Mouse (Mus musculus): ENCODE data around the gene Prkar2a. TPM values are rescaled to one million over a fixed set of nuclear protein-coding genes. Genes with fewer than 3 reads are reported as not detected.

The Prkar2a gene
- polyA plus RNA-seq, 1 experiment from 2014 or later: 68.1 TPM

GRCm38 (mm10) chr9:108787080-108787479 lies 98.0 kb downstream of the Prkar2a start:
- ATAC-seq (ENCODE audit: low FRiP score, low TSS enrichment) (no peak), DNase-seq (no peak)
- Histone ChIP-seq H3K4me2 (ENCODE audit: low read length) (peak overlapping the region; percentile 96), H3K36me3 (ENCODE audit: control insufficient read depth, insufficient read depth, low read length) (peaks cover 6% of the 10 kb centered on the region; the same call in 1 of the 2 replicates), H3K9ac (replicated peaks; ENCODE audit: low read length) (0 out of 2 replicates have a peak overlapping the region, but pooled peaks have one; percentile 7), H3K9me3 (ENCODE audit: control insufficient read depth, low read length) (no peaks in the 10 kb centered on the region), H3K4me3 (replicated peaks; ENCODE audit: low read depth, low read length) (0 out of 2 replicates have a peak overlapping the region, but pooled peaks have one; percentile 7), H3K4me1 (ENCODE audit: control insufficient read depth, insufficient read depth, low read length) (peaks cover 70% of the 10 kb centered on the region), H3K27ac (replicated peaks; ENCODE audit: low read depth, low read length) (no peak overlapping the region), H3K27me3 (ENCODE audit: control insufficient read depth, insufficient read depth, low read length) (no peaks in the 10 kb centered on the region)
- WGBS: 94% methylated on average over 2 of the region's 2 CpGs

- Histone ChIP-seq H3K9ac (replicated peaks; ENCODE audit: low read length) (no peak overlapping the region), H3K27ac (replicated peaks; ENCODE audit: low read depth, low read length) (no peak overlapping the region), H3K36me3 (ENCODE audit: control insufficient read depth, insufficient read depth, low read length) (peaks cover 6% of the 10 kb centered on the region; the same call in 1 of the 2 replicates), H3K4me2 (ENCODE audit: low read length) (peak overlapping the region; percentile 19), H3K27me3 (ENCODE audit: control insufficient read depth, insufficient read depth, low read length) (no peaks in the 10 kb centered on the region), H3K9me3 (ENCODE audit: control insufficient read depth, low read length) (no peaks in the 10 kb centered on the region), H3K4me3 (replicated peaks; ENCODE audit: low read depth, low read length) (no peak overlapping the region), H3K4me1 (ENCODE audit: control insufficient read depth, insufficient read depth, low read length) (peaks cover 73% of the 10 kb centered on the region)
- DNase-seq: no peak
- WGBS: 83% methylated on average over 3 of the region's 3 CpGs
- ATAC-seq (ENCODE audit: low FRiP score, low TSS enrichment): no peak
These were observed 99.6 kb downstream of the Prkar2a start for GRCm38 (mm10) chr9:108788713-108789112.

- Histone ChIP-seq H3K4me2 (ENCODE audit: low read length) (no peak overlapping the region), H3K27me3 (ENCODE audit: control insufficient read depth, insufficient read depth, low read length) (no peaks in the 10 kb centered on the region), H3K27ac (replicated peaks; ENCODE audit: low read depth, low read length) (no peak overlapping the region), H3K4me1 (ENCODE audit: control insufficient read depth, insufficient read depth, low read length) (peaks cover 76% of the 10 kb centered on the region), H3K4me3 (replicated peaks; ENCODE audit: low read depth, low read length) (no peak overlapping the region), H3K9me3 (ENCODE audit: control insufficient read depth, low read length) (no peaks in the 10 kb centered on the region), H3K36me3 (ENCODE audit: control insufficient read depth, insufficient read depth, low read length) (peaks cover 22% of the 10 kb centered on the region), H3K9ac (replicated peaks; ENCODE audit: low read length) (no peak overlapping the region)
- DNase-seq: no peak
- 92% methylated on average over 1 of the region's 1 CpGs for WGBS
- no peak for ATAC-seq (ENCODE audit: low FRiP score, low TSS enrichment)
These were observed 103.2 kb downstream of the Prkar2a start for GRCm38 (mm10) chr9:108792307-108792706.

- no peaks in the 10 kb centered on the region for H3K27me3 ChIP-seq (ENCODE audit: control insufficient read depth, insufficient read depth, low read length)
- H3K4me2 ChIP-seq (ENCODE audit: low read length): no peak overlapping the region
- WGBS: 54% methylated on average over 3 of the region's 3 CpGs
These were observed 103.6 kb downstream of the Prkar2a start for GRCm38 (mm10) chr9:108792730-108793129.

GRCm38 (mm10) chr9:108795281-108795680 lies 106.2 kb downstream of the Prkar2a start:
- Histone ChIP-seq H3K9me3 (ENCODE audit: control insufficient read depth, low read length) (no peaks in the 10 kb centered on the region), H3K27ac (replicated peaks; ENCODE audit: low read depth, low read length) (no peak overlapping the region), H3K4me2 (ENCODE audit: low read length) (no peak overlapping the region), H3K4me3 (replicated peaks; ENCODE audit: low read depth, low read length) (no peak overlapping the region), H3K4me1 (ENCODE audit: control insufficient read depth, insufficient read depth, low read length) (peaks cover 52% of the 10 kb centered on the region), H3K9ac (replicated peaks; ENCODE audit: low read length) (no peak overlapping the region), H3K36me3 (ENCODE audit: control insufficient read depth, insufficient read depth, low read length) (peaks cover 44% of the 10 kb centered on the region), H3K27me3 (ENCODE audit: control insufficient read depth, insufficient read depth, low read length) (no peaks in the 10 kb centered on the region)
- no peak for DNase-seq
- no peak for ATAC-seq (ENCODE audit: low FRiP score, low TSS enrichment)
- WGBS: 72% methylated on average over 2 of the region's 2 CpGs

More at GRCm38 (mm10) chr9:108792730-108793129, 103.6 kb downstream of the Prkar2a start:
- Histone ChIP-seq H3K4me3 (replicated peaks; ENCODE audit: low read depth, low read length) (no peak overlapping the region), H3K27ac (replicated peaks; ENCODE audit: low read depth, low read length) (no peak overlapping the region), H3K36me3 (ENCODE audit: control insufficient read depth, insufficient read depth, low read length) (peaks cover 26% of the 10 kb centered on the region), H3K9ac (replicated peaks; ENCODE audit: low read length) (no peak overlapping the region), H3K9me3 (ENCODE audit: control insufficient read depth, low read length) (no peaks in the 10 kb centered on the region), H3K4me1 (ENCODE audit: control insufficient read depth, insufficient read depth, low read length) (peaks cover 72% of the 10 kb centered on the region)
- ATAC-seq (ENCODE audit: low FRiP score, low TSS enrichment): no peak
- no peak for DNase-seq

- Histone ChIP-seq H3K9ac (replicated peaks; ENCODE audit: low read length) (no peak overlapping the region), H3K4me1 (ENCODE audit: control insufficient read depth, insufficient read depth, low read length) (peaks cover 48% of the 10 kb centered on the region), H3K36me3 (ENCODE audit: control insufficient read depth, insufficient read depth, low read length) (peaks cover 47% of the 10 kb centered on the region), H3K4me2 (ENCODE audit: low read length) (peak overlapping the region; percentile 29), H3K27ac (replicated peaks; ENCODE audit: low read depth, low read length) (0 out of 2 replicates have a peak overlapping the region, but pooled peaks have one; percentile 13), H3K9me3 (ENCODE audit: control insufficient read depth, low read length) (no peaks in the 10 kb centered on the region), H3K27me3 (ENCODE audit: control insufficient read depth, insufficient read depth, low read length) (no peaks in the 10 kb centered on the region), H3K4me3 (replicated peaks; ENCODE audit: low read depth, low read length) (no peak overlapping the region)
- WGBS: 33% methylated on average over 11 of the region's 11 CpGs
- DNase-seq: no peak
- ATAC-seq (ENCODE audit: low FRiP score, low TSS enrichment): no peak
These were observed 106.6 kb downstream of the Prkar2a start for GRCm38 (mm10) chr9:108795762-108796161.

- DNase-seq (no peak), ATAC-seq (ENCODE audit: low FRiP score, low TSS enrichment) (no peak)
- H3K27ac ChIP-seq (replicated peaks; ENCODE audit: low read depth, low read length): 0 out of 2 replicates have a peak overlapping the region, but pooled peaks have one; percentile 13
- WGBS: 66% methylated on average over 4 of the region's 4 CpGs
- H3K4me1 ChIP-seq (ENCODE audit: control insufficient read depth, insufficient read depth, low read length): peaks cover 42% of the 10 kb centered on the region
- peak overlapping the region; percentile 29 for H3K4me2 ChIP-seq (ENCODE audit: low read length)
- H3K27me3 ChIP-seq (ENCODE audit: control insufficient read depth, insufficient read depth, low read length): no peaks in the 10 kb centered on the region
- peaks cover 54% of the 10 kb centered on the region for H3K36me3 ChIP-seq (ENCODE audit: control insufficient read depth, insufficient read depth, low read length)
- no peak overlapping the region for H3K4me3 ChIP-seq (replicated peaks; ENCODE audit: low read depth, low read length)
- no peaks in the 10 kb centered on the region for H3K9me3 ChIP-seq (ENCODE audit: control insufficient read depth, low read length)
- no peak overlapping the region for H3K9ac ChIP-seq (replicated peaks; ENCODE audit: low read length)
These were observed 107.4 kb downstream of the Prkar2a start for GRCm38 (mm10) chr9:108796351-108796981.

GRCm38 (mm10) chr9:108797477-108797876 lies 108.4 kb downstream of the Prkar2a start:
- H3K9ac ChIP-seq (replicated peaks; ENCODE audit: low read length): no peak overlapping the region
- no peak overlapping the region for H3K27ac ChIP-seq (replicated peaks; ENCODE audit: low read depth, low read length)
- peaks cover 64% of the 10 kb centered on the region for H3K36me3 ChIP-seq (ENCODE audit: control insufficient read depth, insufficient read depth, low read length)
- no peaks in the 10 kb centered on the region for H3K27me3 ChIP-seq (ENCODE audit: control insufficient read depth, insufficient read depth, low read length)
- H3K4me3 ChIP-seq (replicated peaks; ENCODE audit: low read depth, low read length): no peak overlapping the region
- H3K9me3 ChIP-seq (ENCODE audit: control insufficient read depth, low read length): no peaks in the 10 kb centered on the region
- no peak overlapping the region for H3K4me2 ChIP-seq (ENCODE audit: low read length)
- 84% methylated on average over 7 of the region's 7 CpGs for WGBS
- ATAC-seq (ENCODE audit: low FRiP score, low TSS enrichment) (no peak), DNase-seq (no peak)
- peaks cover 32% of the 10 kb centered on the region for H3K4me1 ChIP-seq (ENCODE audit: control insufficient read depth, insufficient read depth, low read length)

GRCm38 (mm10) chr9:108798508-108799075 lies 109.5 kb downstream of the Prkar2a start:
- Histone ChIP-seq H3K4me3 (replicated peaks; ENCODE audit: low read depth, low read length) (no peak overlapping the region), H3K4me1 (ENCODE audit: control insufficient read depth, insufficient read depth, low read length) (peaks cover 23% of the 10 kb centered on the region), H3K9ac (replicated peaks; ENCODE audit: low read length) (no peak overlapping the region), H3K27ac (replicated peaks; ENCODE audit: low read depth, low read length) (no peak overlapping the region), H3K4me2 (ENCODE audit: low read length) (no peak overlapping the region), H3K27me3 (ENCODE audit: control insufficient read depth, insufficient read depth, low read length) (no peaks in the 10 kb centered on the region), H3K36me3 (ENCODE audit: control insufficient read depth, insufficient read depth, low read length) (peaks cover 75% of the 10 kb centered on the region), H3K9me3 (ENCODE audit: control insufficient read depth, low read length) (no peaks in the 10 kb centered on the region)
- DNase-seq: no peak
- no peak for ATAC-seq (ENCODE audit: low FRiP score, low TSS enrichment)
- WGBS: 85% methylated on average over 5 of the region's 5 CpGs

Data from midbrain, embryonic 14.5 days (tissue).